Mouse (Mus musculus) kidney, postnatal 10 days (tissue): ENCODE measurements at regions not wholly inside any gene's neighbourhood (a gene's known extent, or its start where the extent isn't known, plus 50 kb on each side); places are given as distances from the start of the nearest gene placed in this dataset.

Experiments
- DNase-seq: peaks from one replicate; pipeline ENCODE4 v3.0.0; 2021; ENCODE audit warnings: mixed read lengths

DNA sequence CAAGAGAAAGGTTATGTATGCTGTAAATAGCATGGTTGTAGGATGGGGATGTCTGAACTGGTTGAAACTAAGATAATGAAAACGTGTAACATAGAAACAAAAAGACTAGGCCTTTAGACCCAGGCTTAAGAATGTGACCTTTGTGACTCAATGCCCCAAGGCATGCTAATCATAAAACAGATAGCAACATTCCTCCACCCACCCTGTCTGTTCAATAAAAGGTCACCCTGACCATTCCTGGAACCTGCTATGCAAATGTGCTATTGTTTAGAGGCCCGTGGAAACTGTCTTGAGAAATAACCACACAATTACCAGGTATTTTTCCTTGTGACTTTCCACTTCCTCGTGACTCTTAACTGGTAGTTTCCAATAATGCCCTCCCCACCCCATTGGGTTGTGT, 288.3 kb upstream of the Alcam start:
- DNase-seq: no peak

DNA sequence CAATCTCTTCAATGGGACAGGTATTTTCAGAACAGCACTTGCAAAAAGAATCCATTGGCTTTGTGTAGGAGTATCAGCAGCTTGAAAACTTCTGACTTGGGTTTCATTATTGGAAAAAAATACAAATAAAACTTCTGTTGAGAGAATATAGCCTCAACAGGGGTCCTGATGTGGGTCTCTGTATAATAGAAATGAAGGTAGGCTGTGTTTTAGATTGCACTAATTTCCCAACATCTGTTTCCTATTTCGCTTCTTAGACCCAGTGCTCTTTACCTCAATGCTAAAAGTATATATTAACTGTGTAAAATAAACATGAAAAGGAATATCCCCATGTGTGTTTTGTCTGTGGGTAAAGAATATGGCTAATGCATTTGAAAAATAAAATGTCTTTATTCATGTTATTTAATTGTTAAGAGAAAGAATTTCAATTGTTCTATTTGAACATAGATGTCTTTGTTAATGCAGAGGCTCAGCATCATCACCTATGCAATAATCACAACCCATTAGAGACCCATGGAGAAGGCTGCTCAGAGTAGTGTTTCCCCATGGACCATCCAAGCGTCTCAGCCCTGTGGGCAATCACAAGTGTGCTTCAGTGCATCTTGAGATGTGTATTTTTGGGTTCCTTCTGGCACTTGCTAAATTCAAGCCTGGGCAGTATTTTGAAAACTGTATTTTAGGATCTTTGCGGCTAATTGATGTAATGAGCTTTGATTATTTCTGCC, 272.4 kb upstream of the Alcam start:
- no peak for DNase-seq

DNA sequence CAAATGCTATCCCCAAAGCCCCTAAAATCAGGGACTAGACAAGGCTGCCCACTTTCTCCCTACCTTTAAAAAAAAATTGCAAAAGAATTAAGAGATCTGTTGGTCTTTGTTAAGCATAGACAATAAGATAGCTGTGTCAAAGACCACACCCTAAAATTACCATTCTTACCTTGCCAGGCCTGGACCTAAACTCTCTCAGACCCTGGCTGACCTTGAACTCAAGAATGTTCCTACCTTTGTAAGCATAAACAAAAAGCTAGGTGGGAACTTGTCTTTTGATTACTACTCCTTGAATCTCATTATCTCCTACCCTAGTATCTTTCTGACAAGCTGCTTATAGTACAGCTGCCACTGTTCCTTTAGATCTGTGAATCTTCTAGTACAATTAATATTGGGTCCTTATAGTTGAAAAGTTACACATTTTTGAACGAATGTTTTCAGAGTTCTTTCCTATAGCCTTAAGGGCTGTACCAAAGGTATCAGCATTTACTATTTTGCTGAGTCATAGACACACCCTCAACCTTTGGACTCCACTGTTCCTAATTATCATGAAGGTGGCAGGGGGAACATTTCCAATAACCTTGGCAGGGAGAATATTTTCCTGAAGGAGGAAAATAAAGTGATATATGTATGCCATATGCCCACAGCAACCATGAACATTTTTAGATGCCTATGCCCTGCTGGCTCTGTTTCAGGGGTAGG, 264.5 kb upstream of the Alcam start:
- DNase-seq: no peak

DNA sequence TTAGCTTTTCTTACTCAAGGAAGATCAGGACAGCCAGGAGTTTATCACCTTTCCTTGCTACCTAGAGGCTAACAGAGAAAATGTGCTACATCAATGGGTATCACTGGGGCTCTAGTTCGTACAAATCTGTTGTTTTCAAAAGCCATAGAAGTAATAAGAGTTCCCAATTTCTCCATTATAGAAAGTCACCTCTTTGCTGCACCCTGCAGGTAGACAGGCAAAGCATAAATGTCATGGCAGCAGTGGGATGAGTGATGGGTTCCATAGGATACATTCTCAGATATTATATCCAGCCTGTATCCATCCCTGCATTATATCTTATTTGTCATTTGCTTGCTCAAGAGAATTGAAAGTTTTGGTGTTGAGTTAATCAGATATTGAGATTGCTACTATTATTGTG, 236.4 kb upstream of the Alcam start:
- DNase-seq: no peak

DNA sequence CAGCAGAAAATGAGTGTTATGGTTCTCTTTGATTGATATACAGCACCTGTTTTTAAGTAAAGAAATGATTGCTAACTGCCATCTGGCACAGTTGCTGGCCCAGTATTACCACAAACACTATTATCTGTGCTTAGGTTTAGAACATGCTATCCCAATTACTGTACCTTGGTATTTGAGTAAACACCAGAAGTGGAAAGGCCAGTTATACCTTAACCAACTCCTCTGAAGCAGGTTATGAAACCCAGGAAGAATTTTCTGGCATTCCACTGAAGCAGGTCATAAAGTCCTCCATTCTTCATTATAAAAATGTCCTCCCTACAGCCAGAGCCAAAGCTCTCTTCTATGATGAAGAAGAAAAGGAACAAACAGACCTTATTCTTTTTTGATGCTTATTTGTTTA, 201.0 kb upstream of the Alcam start:
- no peak for DNase-seq
